Mouse (Mus musculus): ENCODE results near the gene Map3k12.

- TF ChIP-seq CTCF (IDR thresholded peaks at IDR 0.05; ENCODE audit: low read depth), result no peak
- no peak for TF ChIP-seq EP300 (IDR thresholded peaks at IDR 0.05; ENCODE audit: low read depth)
Measured at GRCm38 (mm10) chr15:102516293-102516692, 571 bp downstream of the Map3k12 start.
